Mouse (Mus musculus): ENCODE data around the gene Npepps. TPM values are rescaled to one million over a fixed set of nuclear protein-coding genes. Genes with fewer than 3 reads are reported as not detected.

The Npepps gene
- polyA plus RNA-seq, 1 experiment = 37.8 TPM

DNA sequence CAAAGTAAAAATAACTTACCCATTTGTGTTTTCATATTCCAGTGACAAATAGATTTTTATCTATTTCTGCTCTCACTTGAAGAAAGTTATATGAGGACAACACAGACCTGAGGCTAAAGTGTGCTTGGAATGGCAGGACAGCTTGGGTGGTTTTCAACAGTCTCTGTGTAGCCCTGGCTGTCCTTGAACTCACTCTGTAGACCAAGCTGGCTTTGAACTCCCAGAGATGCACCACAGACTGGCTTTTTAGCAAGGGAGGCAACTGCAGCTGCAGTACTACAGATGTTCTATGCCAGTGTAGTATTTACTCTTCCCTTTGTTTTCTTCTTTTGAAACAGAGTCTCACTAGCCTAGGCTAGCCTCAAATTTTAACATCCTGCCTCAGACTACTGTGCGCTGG lies 54.3 kb downstream of the Npepps start:
- TF ChIP-seq USF1 (IDR thresholded peaks at IDR 0.05; ENCODE audit: low read depth) (no peak), MAX (IDR thresholded peaks at IDR 0.05) (no peak), MYOG (IDR thresholded peaks at IDR 0.05; ENCODE audit: control insufficient read depth, extremely low read depth, insufficient read length) (no peak), CEBPB (IDR thresholded peaks at IDR 0.05; ENCODE audit: low read depth) (no peak), MYOD1 (IDR thresholded peaks at IDR 0.05; ENCODE audit: control insufficient read depth, insufficient read length, low read depth) (no peak), FOSL1 (IDR thresholded peaks at IDR 0.05; ENCODE audit: insufficient read depth, low read length, poor library complexity, severe bottlenecking) (no peak), CTCF (IDR thresholded peaks at IDR 0.05; ENCODE audit: control insufficient read depth, insufficient read depth, insufficient read length) (no peak)
- H3ac ChIP-seq (ENCODE audit: control insufficient read depth, insufficient read length, low read depth) = no peak overlapping the region
- no peaks in the 10 kb centered on the region for H3K79me3 ChIP-seq (ENCODE audit: low read depth)
- H3K36me3 ChIP-seq (ENCODE audit: control insufficient read depth, insufficient read depth) = peaks cover 97% of the 10 kb centered on the region
- H3K4me3 ChIP-seq (ENCODE audit: insufficient read depth, poor library complexity, severe bottlenecking) = no peak overlapping the region
- no peaks in the 10 kb centered on the region for H3K79me2 ChIP-seq (ENCODE audit: control insufficient read depth, insufficient read depth)
- no peaks in the 10 kb centered on the region for H3K27me3 ChIP-seq (ENCODE audit: control insufficient read depth, insufficient read depth, insufficient read length)

DNA sequence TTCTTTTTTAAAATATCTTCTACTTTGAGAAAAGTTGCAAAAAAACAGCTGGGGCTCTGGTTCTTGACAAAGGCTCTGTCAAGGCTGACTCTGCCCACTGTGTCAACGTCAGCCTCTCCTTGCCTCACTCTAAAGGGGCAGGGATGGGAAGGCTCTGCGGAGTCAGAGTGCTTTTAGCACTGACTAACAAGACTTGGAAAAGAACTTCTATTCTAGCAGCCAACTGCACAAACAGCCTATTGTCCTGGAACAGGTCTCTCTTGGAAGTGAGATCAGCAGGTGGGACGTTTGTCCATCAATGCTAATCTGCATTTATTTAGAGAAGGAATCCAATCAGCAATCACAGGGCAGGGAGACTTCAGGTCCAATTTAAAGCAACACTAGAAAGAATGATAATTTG lies 57.0 kb downstream of the Npepps start:
- TF ChIP-seq CTCF (IDR thresholded peaks at IDR 0.05; ENCODE audit: control insufficient read depth, insufficient read depth, insufficient read length) (no peak), MYOG (IDR thresholded peaks at IDR 0.05; ENCODE audit: control insufficient read depth, extremely low read depth, insufficient read length) (no peak), MAX (IDR thresholded peaks at IDR 0.05) (no peak), USF1 (IDR thresholded peaks at IDR 0.05; ENCODE audit: low read depth) (no peak), CEBPB (IDR thresholded peaks at IDR 0.05; ENCODE audit: low read depth) (no peak), MYOD1 (IDR thresholded peaks at IDR 0.05; ENCODE audit: control insufficient read depth, insufficient read length, low read depth) (no peak), FOSL1 (IDR thresholded peaks at IDR 0.05; ENCODE audit: insufficient read depth, low read length, poor library complexity, severe bottlenecking) (no peak)
- peaks cover 97% of the 10 kb centered on the region for H3K36me3 ChIP-seq (ENCODE audit: control insufficient read depth, insufficient read depth)

DNA sequence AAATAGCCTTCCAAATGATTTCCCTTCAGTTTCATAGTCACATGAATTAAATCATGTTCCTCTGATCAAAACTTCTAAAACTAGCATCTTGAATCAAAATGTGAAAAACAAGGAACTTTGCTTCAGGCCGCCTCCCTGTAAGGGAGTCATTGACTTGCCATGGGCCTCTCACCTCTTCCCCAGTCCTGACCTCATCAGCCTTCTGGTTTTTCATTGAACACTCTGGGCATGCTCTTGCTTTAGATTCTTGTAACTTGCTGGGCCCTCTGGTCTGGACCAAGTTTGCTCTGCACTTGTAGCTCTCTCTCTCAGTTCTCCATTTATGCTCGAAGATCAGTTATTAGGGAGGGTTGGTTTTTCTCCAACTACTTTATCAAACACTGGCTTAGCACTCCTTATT lies 58.8 kb downstream of the Npepps start:
- no peak overlapping the region for H3K4me3 ChIP-seq (ENCODE audit: insufficient read depth, poor library complexity, severe bottlenecking)
- no peaks in the 10 kb centered on the region for H3K79me3 ChIP-seq (ENCODE audit: low read depth)
- peaks cover 98% of the 10 kb centered on the region for H3K36me3 ChIP-seq (ENCODE audit: control insufficient read depth, insufficient read depth)
- no peaks in the 10 kb centered on the region for H3K27me3 ChIP-seq (ENCODE audit: control insufficient read depth, insufficient read depth, insufficient read length)
- no peaks in the 10 kb centered on the region for H3K79me2 ChIP-seq (ENCODE audit: control insufficient read depth, insufficient read depth)
- H3ac ChIP-seq (ENCODE audit: control insufficient read depth, insufficient read length, low read depth) = no peak overlapping the region
- no peak for TF ChIP-seq MAX (IDR thresholded peaks at IDR 0.05)
- no peak for TF ChIP-seq USF1 (IDR thresholded peaks at IDR 0.05; ENCODE audit: low read depth)
- no peak for TF ChIP-seq CTCF (IDR thresholded peaks at IDR 0.05; ENCODE audit: control insufficient read depth, insufficient read depth, insufficient read length)
- no peak for TF ChIP-seq FOSL1 (IDR thresholded peaks at IDR 0.05; ENCODE audit: insufficient read depth, low read length, poor library complexity, severe bottlenecking)
- no peak for TF ChIP-seq CEBPB (IDR thresholded peaks at IDR 0.05; ENCODE audit: low read depth)
- no peak for TF ChIP-seq MYOG (IDR thresholded peaks at IDR 0.05; ENCODE audit: control insufficient read depth, extremely low read depth, insufficient read length)
- TF ChIP-seq MYOD1 (IDR thresholded peaks at IDR 0.05; ENCODE audit: control insufficient read depth, insufficient read length, low read depth) = no peak

More for the DNA sequence above, 57.0 kb downstream of the Npepps start:
- H3K79me3 ChIP-seq (ENCODE audit: low read depth) = no peaks in the 10 kb centered on the region
- no peak overlapping the region for H3ac ChIP-seq (ENCODE audit: control insufficient read depth, insufficient read length, low read depth)
- no peak overlapping the region for H3K4me3 ChIP-seq (ENCODE audit: insufficient read depth, poor library complexity, severe bottlenecking)
- H3K79me2 ChIP-seq (ENCODE audit: control insufficient read depth, insufficient read depth) = no peaks in the 10 kb centered on the region
- H3K27me3 ChIP-seq (ENCODE audit: control insufficient read depth, insufficient read depth, insufficient read length) = no peaks in the 10 kb centered on the region

DNA sequence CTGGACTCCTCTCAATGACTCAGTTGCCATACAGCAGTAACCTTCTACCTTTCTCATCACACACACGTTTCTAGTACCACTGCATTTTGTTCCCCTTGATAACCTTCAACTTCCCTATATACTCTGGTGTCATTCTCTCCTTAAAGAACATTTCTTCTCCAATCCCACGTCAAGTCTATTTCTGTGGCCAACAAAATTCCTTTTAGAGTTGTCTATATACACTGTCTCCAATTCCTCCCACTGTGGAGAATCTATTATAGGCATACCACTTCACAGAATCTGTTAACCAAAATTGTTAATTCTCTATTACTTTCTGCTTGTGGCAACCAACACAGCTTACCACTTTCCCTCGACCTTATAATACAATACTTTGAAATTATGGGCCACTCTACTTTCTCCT lies 60.2 kb downstream of the Npepps start:
- Histone ChIP-seq H3K36me3 (ENCODE audit: control insufficient read depth, insufficient read depth) (peaks cover 97% of the 10 kb centered on the region), H3K4me3 (ENCODE audit: insufficient read depth, poor library complexity, severe bottlenecking) (no peak overlapping the region), H3K79me2 (ENCODE audit: control insufficient read depth, insufficient read depth) (no peaks in the 10 kb centered on the region), H3K79me3 (ENCODE audit: low read depth) (no peaks in the 10 kb centered on the region), H3ac (ENCODE audit: control insufficient read depth, insufficient read length, low read depth) (no peak overlapping the region), H3K27me3 (ENCODE audit: control insufficient read depth, insufficient read depth, insufficient read length) (no peaks in the 10 kb centered on the region)
- TF ChIP-seq CEBPB (IDR thresholded peaks at IDR 0.05; ENCODE audit: low read depth) = no peak
- no peak for TF ChIP-seq USF1 (IDR thresholded peaks at IDR 0.05; ENCODE audit: low read depth)
- TF ChIP-seq FOSL1 (IDR thresholded peaks at IDR 0.05; ENCODE audit: insufficient read depth, low read length, poor library complexity, severe bottlenecking) = no peak

DNA sequence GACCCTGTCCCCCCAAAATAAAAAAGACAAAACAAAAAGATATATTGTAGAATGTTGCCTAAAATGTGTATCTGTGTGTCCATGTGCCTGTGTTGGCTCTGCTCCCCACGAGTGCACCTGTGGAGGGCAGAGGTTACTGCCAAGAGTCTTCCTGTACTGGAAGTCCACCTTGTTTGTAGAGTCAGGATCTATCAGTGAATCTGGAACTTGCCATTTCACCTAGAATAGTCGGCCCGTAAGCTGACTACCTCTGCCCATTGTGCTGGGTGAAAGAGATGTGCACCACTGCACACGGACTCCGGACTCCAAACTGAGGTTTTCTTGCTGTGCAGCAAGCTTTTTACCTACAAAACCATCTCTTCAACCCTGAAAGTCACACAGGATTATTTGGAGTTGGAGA lies 66.0 kb downstream of the Npepps start:
- H3K36me3 ChIP-seq (ENCODE audit: control insufficient read depth, insufficient read depth) = peaks cover 99% of the 10 kb centered on the region
- no peak overlapping the region for H3K4me3 ChIP-seq (ENCODE audit: insufficient read depth, poor library complexity, severe bottlenecking)
- H3K27me3 ChIP-seq (ENCODE audit: control insufficient read depth, insufficient read depth, insufficient read length) = no peaks in the 10 kb centered on the region

More for the DNA sequence above, 66.0 kb downstream of the Npepps start:
- Histone ChIP-seq H3ac (ENCODE audit: control insufficient read depth, insufficient read length, low read depth) (no peak overlapping the region), H3K79me2 (ENCODE audit: control insufficient read depth, insufficient read depth) (no peaks in the 10 kb centered on the region), H3K79me3 (ENCODE audit: low read depth) (no peaks in the 10 kb centered on the region)
- TF ChIP-seq USF1 (IDR thresholded peaks at IDR 0.05; ENCODE audit: low read depth) = no peak
- TF ChIP-seq FOSL1 (IDR thresholded peaks at IDR 0.05; ENCODE audit: insufficient read depth, low read length, poor library complexity, severe bottlenecking) = no peak
- TF ChIP-seq MYOG (IDR thresholded peaks at IDR 0.05; ENCODE audit: control insufficient read depth, extremely low read depth, insufficient read length) = no peak
- no peak for TF ChIP-seq MAX (IDR thresholded peaks at IDR 0.05)
- TF ChIP-seq CTCF (IDR thresholded peaks at IDR 0.05; ENCODE audit: control insufficient read depth, insufficient read depth, insufficient read length) = no peak
- TF ChIP-seq MYOD1 (IDR thresholded peaks at IDR 0.05; ENCODE audit: control insufficient read depth, insufficient read length, low read depth) = no peak
- no peak for TF ChIP-seq CEBPB (IDR thresholded peaks at IDR 0.05; ENCODE audit: low read depth)
